Mouse (Mus musculus) heart, embryonic 12.5 days (tissue): ENCODE data around the gene Rab2b. TPM values are rescaled to one million over a fixed set of nuclear protein-coding genes. Genes with fewer than 3 reads are reported as not detected.

Source experiments
- ATAC-seq: fragments of 200-750 bp; cut with Nextera tagmentation; 2 replicates; pipeline ENCODE4 v1.8.0; 2017; ENCODE audit warnings: moderate TSS enrichment, moderate library complexity; ENCODE audit not compliant: insufficient number of reproducible peaks, low FRiP score
- H3K27ac ChIP-seq: fragments of 300-500 bp; sonication (generic); 2 replicates; pipeline ENCODE4 v1.5.1; 2016; ENCODE audit warnings: mild to moderate bottlenecking, moderate library complexity; ENCODE audit not compliant: poor library complexity, severe bottlenecking
- H3K27me3 ChIP-seq: fragments of 300-500 bp; sonication (generic); replicated peaks from 2 replicates; pipeline ENCODE4 v1.6.1; 2016; ENCODE audit warnings: mild to moderate bottlenecking, moderate library complexity
- H3K36me3 ChIP-seq: fragments of 300-500 bp; sonication (generic); 2 replicates; pipeline ENCODE4 v1.6.1; 2016; ENCODE audit warnings: mild to moderate bottlenecking, moderate library complexity
- H3K4me1 ChIP-seq: fragments of 300-500 bp; sonication (generic); replicated peaks from 2 replicates; pipeline ENCODE4 v1.6.1; 2016; ENCODE audit warnings: mild to moderate bottlenecking
- H3K4me2 ChIP-seq: fragments of 300-500 bp; sonication (generic); 2 replicates; pipeline ENCODE4 v1.6.1; 2016; ENCODE audit warnings: mild to moderate bottlenecking, moderate library complexity
- H3K4me3 ChIP-seq: fragments of 300-500 bp; sonication (generic); 2 replicates; pipeline ENCODE4 v1.5.1; 2016; ENCODE audit warnings: mild to moderate bottlenecking
- H3K9ac ChIP-seq: fragments of 300-500 bp; sonication (generic); 2 replicates; pipeline ENCODE4 v1.6.1; 2016; ENCODE audit warnings: mild to moderate bottlenecking, moderate library complexity
- H3K9me3 ChIP-seq: fragments of 300-500 bp; sonication (generic); replicated peaks from 2 replicates; pipeline ENCODE4 v1.6.1; 2016; ENCODE audit warnings: mild to moderate bottlenecking, moderate library complexity
- WGBS: fragments of 180-500 bp; shearing (Covaris S2); methylation state at CpG from one replicate; pipeline ENCODE4 v1.1.7; 2016; 5-methylcytosine and 5-hydroxymethylcytosine counted together
- polyA plus RNA-seq: library from polyadenylated mRNA; unstranded; fragments of >200 nt; fragmentation: Nextera tagmentation; extraction: Ambion mirVana; gene quantifications from 2 replicates; pipeline ENCODE4 v1.2.1, GENCODE M21; 2016

The Rab2b gene
- polyA plus RNA-seq, 1 experiment from 2014 or later: 16.7 TPM

GRCm38 (mm10) chr14:52272781-52273180 lies 6.6 kb downstream of the Rab2b start:
- no peaks in the 10 kb centered on the region for H3K4me1 ChIP-seq
- H3K9ac ChIP-seq: no peak overlapping the region
- no peak overlapping the region for H3K4me2 ChIP-seq
- H3K4me3 ChIP-seq: no peak overlapping the region
- no peaks in the 10 kb centered on the region for H3K27me3 ChIP-seq
- 75% methylated on average over 3 of the region's 3 CpGs for WGBS
- no peak for ATAC-seq
- no peak overlapping the region for H3K27ac ChIP-seq
- no peaks in the 10 kb centered on the region for H3K9me3 ChIP-seq
- peaks cover 38% of the 10 kb centered on the region for H3K36me3 ChIP-seq

GRCm38 (mm10) chr14:52257484-52258213 lies 21.7 kb downstream of the Rab2b start, which contains the start of gene Chd8:
Chd8 (minus strand) TSS chr14:52257780.
- WGBS: under 1% methylated on average over 54 of the region's 54 CpGs
- Histone ChIP-seq H3K36me3 (0 out of 2 replicates have a peak, but pooled peaks cover 2% of the 10 kb centered on the region), H3K4me1 (peaks cover 10% of the 10 kb centered on the region), H3K9me3 (no peaks in the 10 kb centered on the region), H3K9ac (peak within 1 kb of the TSS; percentile 93), H3K4me2 (peak within 1 kb of the TSS; percentile 73), H3K27me3 (no peaks in the 10 kb centered on the region), H3K27ac (peak within 1 kb of the TSS; percentile 95), H3K4me3 (peak within 1 kb of the TSS; percentile 79)
- peak; percentile 100 for ATAC-seq

GRCm38 (mm10) chr14:52256311-52257175 lies 22.8 kb downstream of the Rab2b start:
- H3K4me1 ChIP-seq: peaks cover 10% of the 10 kb centered on the region
- ATAC-seq: no peak
- peak overlapping the region; percentile 79 for H3K4me3 ChIP-seq
- no peaks in the 10 kb centered on the region; the same call in 1 of the 2 replicates for H3K36me3 ChIP-seq
- peak overlapping the region; percentile 73 for H3K4me2 ChIP-seq
- H3K9ac ChIP-seq: peak overlapping the region; percentile 93
- peak overlapping the region; percentile 95 for H3K27ac ChIP-seq
- WGBS: 7% methylated on average over 18 of the region's 18 CpGs
- H3K27me3 ChIP-seq: no peaks in the 10 kb centered on the region
- no peaks in the 10 kb centered on the region for H3K9me3 ChIP-seq

- Histone ChIP-seq H3K27ac (no peak overlapping the region), H3K36me3 (no peaks in the 10 kb centered on the region), H3K9ac (no peak overlapping the region), H3K4me1 (peaks cover 24% of the 10 kb centered on the region), H3K9me3 (no peaks in the 10 kb centered on the region), H3K4me2 (no peak overlapping the region), H3K4me3 (no peak overlapping the region), H3K27me3 (no peaks in the 10 kb centered on the region)
- ATAC-seq: no peak
- 75% methylated on average over 4 of the region's 4 CpGs for WGBS
Measured at GRCm38 (mm10) chr14:52246129-52246528, 33.2 kb downstream of the Rab2b start.

- no peaks in the 10 kb centered on the region for H3K27me3 ChIP-seq
- peak overlapping the region; percentile 81 for H3K4me2 ChIP-seq
- ATAC-seq: peak; percentile 66
- H3K4me3 ChIP-seq: peak overlapping the region; percentile 97
- 8% methylated on average over 7 of the region's 7 CpGs for WGBS
- H3K27ac ChIP-seq: peak overlapping the region; percentile 65
- H3K4me1 ChIP-seq: peaks cover 24% of the 10 kb centered on the region
- no peaks in the 10 kb centered on the region for H3K9me3 ChIP-seq
- peak overlapping the region; percentile 94 for H3K9ac ChIP-seq
- 0 out of 2 replicates have a peak, but pooled peaks cover 3% of the 10 kb centered on the region for H3K36me3 ChIP-seq
Measured at GRCm38 (mm10) chr14:52244690-52245042, 34.7 kb downstream of the Rab2b start.

GRCm38 (mm10) chr14:52244041-52244689 lies 35.2 kb downstream of the Rab2b start:
- no peaks in the 10 kb centered on the region for H3K9me3 ChIP-seq
- 0 out of 2 replicates have a peak, but pooled peaks cover 5% of the 10 kb centered on the region for H3K36me3 ChIP-seq
- peak; percentile 98 for ATAC-seq
- H3K9ac ChIP-seq: peak overlapping the region; percentile 94
- H3K27me3 ChIP-seq: no peaks in the 10 kb centered on the region
- peaks cover 24% of the 10 kb centered on the region for H3K4me1 ChIP-seq
- H3K4me3 ChIP-seq: peak overlapping the region; percentile 97
- peak overlapping the region; percentile 81 for H3K4me2 ChIP-seq
- H3K27ac ChIP-seq: peak overlapping the region; percentile 65
- WGBS: under 1% methylated on average over 32 of the region's 32 CpGs

- ATAC-seq: no peak
- H3K4me3 ChIP-seq: no peak overlapping the region
- no peaks in the 10 kb centered on the region for H3K9me3 ChIP-seq
- peaks cover 67% of the 10 kb centered on the region for H3K36me3 ChIP-seq
- no peaks in the 10 kb centered on the region for H3K27me3 ChIP-seq
- H3K4me2 ChIP-seq: no peak overlapping the region
- no peaks in the 10 kb centered on the region for H3K4me1 ChIP-seq
- H3K27ac ChIP-seq: no peak overlapping the region
- no peak overlapping the region for H3K9ac ChIP-seq
- 98% methylated on average over 1 of the region's 1 CpGs for WGBS
Measured at GRCm38 (mm10) chr14:52236216-52236615, 43.1 kb downstream of the Rab2b start.

GRCm38 (mm10) chr14:52235165-52235564 lies 44.2 kb downstream of the Rab2b start:
- Histone ChIP-seq H3K9me3 (no peaks in the 10 kb centered on the region), H3K36me3 (peaks cover 76% of the 10 kb centered on the region), H3K9ac (no peak overlapping the region), H3K27ac (no peak overlapping the region), H3K4me2 (no peak overlapping the region), H3K27me3 (no peaks in the 10 kb centered on the region), H3K4me3 (no peak overlapping the region), H3K4me1 (no peaks in the 10 kb centered on the region)
- WGBS: 95% methylated on average over 7 of the region's 7 CpGs
- no peak for ATAC-seq

- Histone ChIP-seq H3K9ac (no peak overlapping the region), H3K27ac (no peak overlapping the region), H3K4me2 (no peak overlapping the region), H3K36me3 (peaks cover 90% of the 10 kb centered on the region), H3K9me3 (no peaks in the 10 kb centered on the region), H3K27me3 (no peaks in the 10 kb centered on the region), H3K4me1 (no peaks in the 10 kb centered on the region), H3K4me3 (no peak overlapping the region)
- ATAC-seq: no peak
- WGBS: 78% methylated on average over 6 of the region's 6 CpGs
Measured at GRCm38 (mm10) chr14:52232249-52232648, 47.1 kb downstream of the Rab2b start.

GRCm38 (mm10) chr14:52225972-52226371 lies 53.4 kb downstream of the Rab2b start:
- H3K27me3 ChIP-seq: no peaks in the 10 kb centered on the region
- H3K4me1 ChIP-seq: no peaks in the 10 kb centered on the region
- no peak overlapping the region for H3K4me3 ChIP-seq
- WGBS: 71% methylated on average over 2 of the region's 2 CpGs
- H3K9ac ChIP-seq: no peak overlapping the region
- no peak overlapping the region for H3K4me2 ChIP-seq
- no peaks in the 10 kb centered on the region for H3K9me3 ChIP-seq
- peaks cover 84% of the 10 kb centered on the region for H3K36me3 ChIP-seq
- no peak overlapping the region for H3K27ac ChIP-seq
- no peak for ATAC-seq

- H3K9me3 ChIP-seq: no peaks in the 10 kb centered on the region
- 85% methylated on average over 5 of the region's 5 CpGs for WGBS
- peaks cover 88% of the 10 kb centered on the region for H3K36me3 ChIP-seq
- H3K27me3 ChIP-seq: no peaks in the 10 kb centered on the region
- H3K9ac ChIP-seq: no peak overlapping the region
- no peak overlapping the region for H3K4me3 ChIP-seq
- no peaks in the 10 kb centered on the region for H3K4me1 ChIP-seq
- no peak overlapping the region for H3K27ac ChIP-seq
- H3K4me2 ChIP-seq: no peak overlapping the region
- no peak for ATAC-seq
Measured at GRCm38 (mm10) chr14:52217261-52217660, 62.1 kb downstream of the Rab2b start.
